Mouse (Mus musculus): ENCODE measurements around the gene Actr1a.

- no peak for TF ChIP-seq MAX (IDR thresholded peaks at IDR 0.05; ENCODE audit: low read depth)
- TF ChIP-seq E2F4 (IDR thresholded peaks at IDR 0.05; ENCODE audit: insufficient read depth), result no peak
- TF ChIP-seq USF1 (IDR thresholded peaks at IDR 0.05; ENCODE audit: low read depth), result no peak
- TF ChIP-seq TCF3 (IDR thresholded peaks at IDR 0.05; ENCODE audit: insufficient read length, low read depth), result no peak
- TF ChIP-seq POLR2A (IDR thresholded peaks at IDR 0.05; ENCODE audit: insufficient read length, low read depth), result no peak
- TF ChIP-seq POLR2AphosphoS2 (IDR thresholded peaks at IDR 0.05; ENCODE audit: insufficient read length, low read depth), result no peak
- no peak for TF ChIP-seq SRF (IDR thresholded peaks at IDR 0.05; ENCODE audit: control insufficient read depth, insufficient read length, low read depth)
- TF ChIP-seq MYOD1 (IDR thresholded peaks at IDR 0.05; ENCODE audit: control insufficient read depth in 1 of 3, insufficient read length in 2 of 3, low read depth in 2 of 3), result no peak
- TF ChIP-seq CEBPB (IDR thresholded peaks at IDR 0.05; ENCODE audit: insufficient read depth, poor library complexity, severe bottlenecking), result no peak
Observed at GRCm38 (mm10) chr19:46397436-46398001, 2.0 kb upstream of the Actr1a start.
